Mouse (Mus musculus): ENCODE results near the gene Prkca. TPM values are rescaled to one million over a fixed set of nuclear protein-coding genes. Genes with fewer than 3 reads are reported as not detected.

Gene Prkca
- polyA plus RNA-seq, 2 experiments, result 2.5 to 3.8 TPM

DNA sequence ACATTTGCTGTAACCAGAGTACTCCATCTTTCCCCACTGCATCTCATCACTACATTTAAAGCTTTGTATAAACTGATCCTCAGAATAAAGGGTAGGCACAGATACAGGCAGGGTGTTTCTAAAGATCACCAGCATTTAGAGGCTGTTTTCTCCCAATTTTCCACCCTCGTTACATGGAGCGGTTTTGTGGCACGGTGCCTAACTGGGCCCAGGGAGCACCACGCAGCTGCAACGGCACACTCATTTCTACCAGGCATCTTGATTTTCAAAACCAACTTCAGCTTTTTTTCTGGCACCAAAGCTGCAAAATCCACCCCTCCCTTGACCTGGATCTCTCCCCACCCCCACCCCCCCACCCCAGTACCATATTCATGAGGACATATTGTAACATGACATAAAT lies 117.5 kb downstream of the Prkca start:
- Histone ChIP-seq H3K27ac (no peak overlapping the region), H3K9me3 (ENCODE audit: control insufficient read depth, low read length) (no peaks in the 10 kb centered on the region), H3K4me2 (ENCODE audit: low read depth) (no peak overlapping the region), H3K4me3 (ENCODE audit: insufficient read depth in 1 of 2, low read depth in 2 of 2, low read length in 2 of 2) (no peak overlapping the region), H3K27me3 (ENCODE audit: control insufficient read depth, insufficient read depth, low read length) (no peaks in the 10 kb centered on the region), H3K4me1 (replicated peaks; ENCODE audit: control insufficient read depth in 2 of 2, insufficient read depth in 2 of 2, low read length in 1 of 2) (peaks cover 0 to 25% of the 10 kb centered on the region in 2 experiments; a peak in 2 of 4 replicates), H3K9ac (replicated peaks) (no peak overlapping the region), H3K36me3 (replicated peaks; ENCODE audit: control insufficient read depth, insufficient read depth, low read depth) (no peaks in the 10 kb centered on the region)
- whole genome bisulfite sequencing (ENCODE audit: insufficient replicate concordance), result 86% methylated on average over 5 of the region's 5 CpGs
- ATAC-seq (ENCODE audit: insufficient read depth), result no peak
- TF ChIP-seq EP300 (IDR thresholded peaks at IDR 0.05; ENCODE audit: low read depth) (no peak), CTCF (IDR thresholded peaks at IDR 0.05; ENCODE audit: low read depth) (no peak)
- DNase-seq (ENCODE audit: low read depth in 3 of 3, low spot score in 3 of 3), result no peak

DNA sequence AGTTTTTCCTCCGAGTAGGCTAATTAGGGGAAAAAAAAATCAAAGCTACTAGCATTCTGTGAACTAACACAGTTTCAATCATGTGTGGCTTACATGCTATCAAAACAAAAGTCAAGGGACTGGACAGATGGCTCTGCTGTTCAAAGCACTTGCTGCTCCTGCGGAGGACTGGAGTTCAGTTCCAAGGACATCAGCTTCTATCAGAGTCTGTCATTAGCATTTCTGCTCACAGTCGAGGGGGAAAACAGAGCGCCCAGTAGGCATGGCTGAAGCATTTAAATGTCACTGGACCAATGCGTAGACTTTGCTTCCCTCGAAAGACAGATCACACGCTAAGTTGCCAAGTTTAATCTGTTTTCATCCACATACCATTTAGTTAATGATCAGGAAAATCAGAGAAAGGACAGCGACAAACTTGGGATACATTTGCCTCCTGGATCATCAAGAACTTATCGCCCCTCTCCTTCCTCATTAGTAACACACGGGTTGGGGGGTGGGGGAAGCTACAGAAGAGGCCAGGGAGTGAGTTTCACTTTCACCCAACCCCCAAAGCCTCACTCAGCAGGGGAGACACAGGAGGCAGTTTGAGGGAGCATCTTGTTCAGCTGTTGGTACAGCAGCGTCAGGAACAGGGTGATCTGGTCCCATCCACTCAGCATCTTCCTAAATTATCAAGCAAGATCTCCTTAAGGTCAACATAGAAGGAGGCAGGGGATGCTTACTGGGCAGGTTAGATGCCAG lies 119.3 kb downstream of the Prkca start:
- H3K9ac ChIP-seq (replicated peaks), result no peak overlapping the region
- no peak for TF ChIP-seq EP300 (IDR thresholded peaks at IDR 0.05; ENCODE audit: low read depth)
- no peak for TF ChIP-seq CTCF (IDR thresholded peaks at IDR 0.05; ENCODE audit: low read depth)
- WGBS (ENCODE audit: insufficient replicate concordance), result 43% methylated on average over 11 of the region's 11 CpGs
- no peak for DNase-seq (ENCODE audit: low read depth in 3 of 3, low spot score in 3 of 3)
- no peak overlapping the region for H3K4me3 ChIP-seq (ENCODE audit: insufficient read depth in 1 of 2, low read depth in 2 of 2, low read length in 2 of 2)
- H3K9me3 ChIP-seq (ENCODE audit: control insufficient read depth, low read length), result no peaks in the 10 kb centered on the region
- H3K4me1 ChIP-seq (replicated peaks; ENCODE audit: control insufficient read depth in 2 of 2, insufficient read depth in 2 of 2, low read length in 1 of 2), result peaks cover 0 to 22% of the 10 kb centered on the region in 2 experiments; a peak in 2 of 4 replicates
- H3K36me3 ChIP-seq (replicated peaks; ENCODE audit: control insufficient read depth, insufficient read depth, low read depth), result no peaks in the 10 kb centered on the region
- ATAC-seq (ENCODE audit: insufficient read depth), result no peak
- H3K4me2 ChIP-seq (ENCODE audit: low read depth), result no peak overlapping the region
- no peaks in the 10 kb centered on the region for H3K27me3 ChIP-seq (ENCODE audit: control insufficient read depth, insufficient read depth, low read length)
- no peak overlapping the region for H3K27ac ChIP-seq

DNA sequence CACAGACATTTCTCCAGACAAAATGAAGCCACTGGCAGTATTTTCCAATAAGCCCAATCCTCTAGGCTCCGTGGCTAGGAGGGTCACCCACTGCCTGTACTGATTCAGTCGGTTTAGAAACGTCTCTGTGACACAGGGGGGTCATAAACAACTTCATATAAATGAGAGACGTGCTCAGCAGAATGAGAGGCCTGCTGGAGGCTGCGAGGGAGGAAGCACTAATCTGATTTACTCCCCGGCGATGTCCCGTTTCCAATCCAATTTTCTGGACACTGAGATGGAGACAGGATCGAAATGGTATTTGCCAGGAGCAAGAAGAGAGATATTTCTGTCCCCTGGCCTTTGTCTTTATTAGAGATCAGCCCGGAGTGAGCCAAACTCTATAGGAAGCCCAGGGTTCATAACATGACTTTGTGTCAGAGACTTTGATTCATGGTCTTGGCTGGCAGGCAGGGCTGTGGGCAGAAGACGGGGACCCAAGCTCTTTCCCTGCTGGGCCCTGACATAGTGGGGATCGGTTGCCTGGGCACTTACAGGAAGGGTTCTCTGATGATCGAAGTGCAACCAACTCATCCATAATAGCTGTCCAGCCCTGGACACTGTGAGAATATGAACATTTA lies 120.0 kb downstream of the Prkca start:
- Histone ChIP-seq H3K9me3 (ENCODE audit: control insufficient read depth, low read length) (no peaks in the 10 kb centered on the region), H3K36me3 (replicated peaks; ENCODE audit: control insufficient read depth, insufficient read depth, low read depth) (no peaks in the 10 kb centered on the region), H3K27ac (no peak overlapping the region), H3K9ac (replicated peaks) (no peak overlapping the region), H3K4me2 (ENCODE audit: low read depth) (no peak overlapping the region), H3K4me3 (ENCODE audit: insufficient read depth in 1 of 2, low read depth in 2 of 2, low read length in 2 of 2) (no peak overlapping the region), H3K27me3 (ENCODE audit: control insufficient read depth, insufficient read depth, low read length) (no peaks in the 10 kb centered on the region), H3K4me1 (replicated peaks; ENCODE audit: control insufficient read depth in 2 of 2, insufficient read depth in 2 of 2, low read length in 1 of 2) (peaks cover 0 to 17% of the 10 kb centered on the region in 2 experiments; a peak in 2 of 4 replicates)
- DNase-seq (ENCODE audit: low read depth in 3 of 3, low spot score in 3 of 3), result no peak
- no peak for TF ChIP-seq EP300 (IDR thresholded peaks at IDR 0.05; ENCODE audit: low read depth)
- TF ChIP-seq CTCF (IDR thresholded peaks at IDR 0.05; ENCODE audit: low read depth), result no peak
- ATAC-seq (ENCODE audit: insufficient read depth), result no peak
- 35% methylated on average over 13 of the region's 13 CpGs for WGBS (ENCODE audit: insufficient replicate concordance)

DNA sequence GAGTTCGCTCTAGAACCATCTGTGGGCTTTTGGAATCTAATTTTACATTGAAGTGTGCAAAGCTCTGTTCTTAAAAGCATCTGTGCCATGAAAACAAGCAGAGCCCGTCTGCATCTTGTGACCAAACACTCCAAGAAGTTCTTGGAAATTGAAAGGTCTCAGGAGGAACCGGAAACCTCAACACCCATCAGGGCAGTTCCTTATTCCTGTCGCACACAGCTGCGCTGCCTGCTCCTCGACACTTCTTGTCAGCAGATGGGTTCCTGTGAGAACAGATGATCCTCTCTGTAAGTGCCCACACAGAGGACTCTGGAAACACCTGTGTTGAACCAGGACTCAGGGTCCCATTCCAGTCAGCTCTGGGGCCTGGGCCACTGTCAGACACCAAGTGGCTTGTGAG lies 120.6 kb downstream of the Prkca start:
- H3K4me2 ChIP-seq (ENCODE audit: low read depth), result no peak overlapping the region
- ATAC-seq (ENCODE audit: insufficient read depth) (no peak; the same call in 1 of the 2 replicates), DNase-seq (ENCODE audit: low read depth in 3 of 3, low spot score in 3 of 3) (no peak)
- H3K9ac ChIP-seq (replicated peaks), result no peak overlapping the region
- H3K4me1 ChIP-seq (replicated peaks; ENCODE audit: control insufficient read depth in 2 of 2, insufficient read depth in 2 of 2, low read length in 1 of 2), result peaks cover 0 to 15% of the 10 kb centered on the region in 2 experiments; a peak in 2 of 4 replicates
- H3K27me3 ChIP-seq (ENCODE audit: control insufficient read depth, insufficient read depth, low read length), result no peaks in the 10 kb centered on the region
- H3K9me3 ChIP-seq (ENCODE audit: control insufficient read depth, low read length), result no peaks in the 10 kb centered on the region
- 15% methylated on average over 6 of the region's 6 CpGs for WGBS (ENCODE audit: insufficient replicate concordance)
- no peak for TF ChIP-seq EP300 (IDR thresholded peaks at IDR 0.05; ENCODE audit: low read depth)
- no peak for TF ChIP-seq CTCF (IDR thresholded peaks at IDR 0.05; ENCODE audit: low read depth)
- H3K4me3 ChIP-seq (ENCODE audit: insufficient read depth in 1 of 2, low read depth in 2 of 2, low read length in 2 of 2), result no peak overlapping the region
- H3K36me3 ChIP-seq (replicated peaks; ENCODE audit: control insufficient read depth, insufficient read depth, low read depth), result no peaks in the 10 kb centered on the region
- no peak overlapping the region for H3K27ac ChIP-seq

- H3K4me2 ChIP-seq (ENCODE audit: low read depth), result 0 out of 2 replicates have a peak overlapping the region, but pooled peaks have one; percentile 6
- no peaks in the 10 kb centered on the region for H3K36me3 ChIP-seq (replicated peaks; ENCODE audit: control insufficient read depth, insufficient read depth, low read depth)
- H3K4me1 ChIP-seq (replicated peaks; ENCODE audit: control insufficient read depth in 2 of 2, insufficient read depth in 2 of 2, low read length in 1 of 2), result peaks cover 0 to 15% of the 10 kb centered on the region in 2 experiments; a peak in 2 of 4 replicates
- H3K27me3 ChIP-seq (ENCODE audit: control insufficient read depth, insufficient read depth, low read length), result no peaks in the 10 kb centered on the region
- ATAC-seq (ENCODE audit: insufficient read depth), result peak; percentile 53
- no peak for TF ChIP-seq EP300 (IDR thresholded peaks at IDR 0.05; ENCODE audit: low read depth)
- TF ChIP-seq CTCF (IDR thresholded peaks at IDR 0.05; ENCODE audit: low read depth), result no peak
- no peak overlapping the region for H3K27ac ChIP-seq
- H3K4me3 ChIP-seq (ENCODE audit: insufficient read depth in 1 of 2, low read depth in 2 of 2, low read length in 2 of 2), result no peak overlapping the region
- H3K9ac ChIP-seq (replicated peaks), result no peak overlapping the region
- 24% methylated on average over 8 of the region's 8 CpGs for WGBS (ENCODE audit: insufficient replicate concordance)
- H3K9me3 ChIP-seq (ENCODE audit: control insufficient read depth, low read length), result no peaks in the 10 kb centered on the region
- DNase-seq (ENCODE audit: low read depth in 3 of 3, low spot score in 3 of 3), result no peak
Observed at GRCm38 (mm10) chr11:108222616-108223015, 121.1 kb downstream of the Prkca start.
